Mouse (Mus musculus) spleen, adult 2 months (tissue): ENCODE measurements around the gene Klhdc4.

Experiments used
- CTCF ChIP-seq: fragments of 200-500 bp; IDR thresholded peaks from 2 replicates; pipeline ENCODE4 v1.5.1; 2011; ENCODE audit warnings: mild to moderate bottlenecking, inconsistent platforms; ENCODE audit not compliant: insufficient read depth, insufficient read length, insufficient replicate concordance; ENCODE audit errors: extremely low read depth
- POLR2A ChIP-seq: fragments of 200-500 bp; IDR thresholded peaks from 2 replicates; pipeline ENCODE4 v1.6.1; 2011; ENCODE audit warnings: low read depth, low read length, inconsistent platforms

- TF ChIP-seq CTCF (no peak), POLR2A (no peak)
Observed at GRCm38 (mm10) chr8:121827726-121828125, 1.6 kb downstream of the Klhdc4 start.
